Mouse (Mus musculus): ENCODE data around the gene Casp7. TPM values are rescaled to one million over a fixed set of nuclear protein-coding genes. Genes with fewer than 3 reads are reported as not detected.

Gene Casp7
- polyA plus RNA-seq, 1 experiment from 2014 or later: 17.2 TPM

Other genes with a start within 250 kb of the Casp7 start
- gene Habp2, start 110.0 kb upstream of the Casp7 start, polyA plus RNA-seq (2014; fragmentation: Nextera tagmentation; extraction: Ambion mirVana): not detected in 2 replicates
- 0.23 and 0.37 TPM in 2 replicates for gene Nrap, start 7.1 kb upstream of the Casp7 start, polyA plus RNA-seq (2014; fragmentation: Nextera tagmentation; extraction: Ambion mirVana)
- 0.18 and 0.27 TPM in 2 replicates for gene Plekhs1, start 64.5 kb downstream of the Casp7 start, polyA plus RNA-seq (2014; fragmentation: Nextera tagmentation; extraction: Ambion mirVana)
- gene Dclre1a, start 151.1 kb downstream of the Casp7 start, polyA plus RNA-seq (2014; fragmentation: Nextera tagmentation; extraction: Ambion mirVana): 10.9 and 12.5 TPM in 2 replicates
- gene Nhlrc2, start 151.1 kb downstream of the Casp7 start, polyA plus RNA-seq (2014; fragmentation: Nextera tagmentation; extraction: Ambion mirVana): 9.4 and 11.5 TPM in 2 replicates